8 mouse cellular contexts compared by ENCODE assay signal in genomic region chr5:76868693-76869286, GRCm38 (mm10). TPM values are rescaled to one million over a fixed set of nuclear protein-coding genes. Genes with fewer than 3 reads are reported as not detected.
DNase-seq lines count a peak whose midpoint lies in the region.

No protein-coding gene starts in this region.

- intact Hi-C loops in heart, postnatal 10 days (cut with DNase I), result no loop called here

- peak; percentile 22 for DNase-seq in Muller cell, postnatal 12 days (ENCODE audit: inconsistent ontology term)
- peak; percentile 79 for DNase-seq in embryo, embryonic 10.5 days (ENCODE audit: low spot score)
- peak; percentile 54 to 59 for DNase-seq in heart, postnatal 10 days
- DNase-seq in kidney, postnatal 36 days, result peak; percentile 34 to 39
- peak; percentile 63 for DNase-seq in mesoderm, embryonic 11.5 days (ENCODE audit: low read depth, low spot score)
- peak; percentile 71 for DNase-seq in thymus, postnatal 0 days (ENCODE audit: low spot score)
- no peak for DNase-seq in cerebellum, postnatal 4 days (ENCODE audit: low spot score in 2 of 2)
- DNase-seq in ovary, postnatal 10 days (ENCODE audit: low spot score), result no peak

RNA-seq across cellular contexts. Expression of gene Aasdh, which starts 36.5 kb away (rescaled TPM):
- 10 to 100 TPM; 10.1 to 14.4 TPM for total RNA-seq in heart, postnatal 10 days (2021)
- polyA plus RNA-seq in thymus, postnatal 0 days (2015; fragmentation: Nextera tagmentation; extraction: Ambion mirVana), result 13.5 and 14.8 TPM in 2 replicates

Comparison
In these comparisons a context has a peak if more than half of its experiments do, and no peak if none do; other contexts are left out.
1. DNase-seq: peak in Muller cell, postnatal 12 days (single experiment), embryo, embryonic 10.5 days (single experiment), heart, postnatal 10 days (2 of 2), kidney, postnatal 36 days (2 of 2), mesoderm, embryonic 11.5 days (single experiment) and thymus, postnatal 0 days (single experiment); none in cerebellum, postnatal 4 days (0 of 2) and ovary, postnatal 10 days (single experiment).